Mouse (Mus musculus) CH12.LX (cell line): ENCODE data around the gene Eva1a. TPM values are rescaled to one million over a fixed set of nuclear protein-coding genes. Genes with fewer than 3 reads are reported as not detected.

Experiments used
- DNase-seq: peaks from one replicate; pipeline ENCODE4 v3.0.0-alpha.2; 2013; ENCODE audit errors: extremely low read depth
- H3K27ac ChIP-seq: 2 replicates; pipeline ENCODE4 v1.5.1; 2012; ENCODE audit warnings: low read depth, mild to moderate bottlenecking, control low read depth, moderate library complexity; ENCODE audit not compliant: insufficient read depth
- H3K27me3 ChIP-seq: replicated peaks from 2 replicates; pipeline ENCODE3; 2012; ENCODE audit warnings: inconsistent platforms
- H3K36me3 ChIP-seq, 2 experiments: replicated peaks in 1 of 2; 2 replicates each; pipeline versions ENCODE3 to v1.6.1; 2012; ENCODE audit warnings: inconsistent platforms in 1 of 2, low read length in 1 of 2, mild to moderate bottlenecking in 1 of 2, mixed read lengths in 1 of 2, moderate library complexity in 1 of 2; ENCODE audit not compliant: control insufficient read depth in 1 of 2, insufficient read depth in 1 of 2
- H3K4me1 ChIP-seq, 2 experiments: 2 replicates each; pipeline ENCODE4 v1.6.1; 2012; ENCODE audit warnings: inconsistent platforms in 1 of 2, moderate library complexity in 1 of 2; ENCODE audit not compliant: insufficient read depth in 2 of 2, control insufficient read depth in 1 of 2
- H3K4me2 ChIP-seq: 2 replicates; pipeline ENCODE4 v1.6.1; 2012; ENCODE audit warnings: low read depth, mild to moderate bottlenecking, control low read depth; ENCODE audit not compliant: poor library complexity, insufficient read depth, severe bottlenecking
- H3K4me3 ChIP-seq, 3 experiments: fragments of 150-350 bp in 1 of 3; sonication (generic) in 1 of 3; replicated peaks in 1 of 3; 2 replicates each; pipeline versions ENCODE3 to v1.5.1; 2011 to 2012; ENCODE audit warnings: low read depth in 2 of 3, low read length in 2 of 3, mild to moderate bottlenecking in 2 of 3, moderate library complexity in 2 of 3, control low read depth in 1 of 3, improper control_type of control experiment in 1 of 3, inconsistent platforms in 1 of 3, mixed read lengths in 1 of 3; ENCODE audit not compliant: poor library complexity in 1 of 3
- H3K79me2 ChIP-seq: replicated peaks from 2 replicates; pipeline ENCODE4 v1.6.1; 2012; ENCODE audit warnings: mild to moderate bottlenecking, moderate library complexity; ENCODE audit not compliant: control insufficient read depth, poor library complexity, insufficient read depth, severe bottlenecking; ENCODE audit errors: extremely low read depth
- H3K9ac ChIP-seq: 2 replicates; pipeline ENCODE4 v1.6.1; 2012; ENCODE audit warnings: low read depth, mild to moderate bottlenecking, control low read depth, moderate library complexity; ENCODE audit not compliant: insufficient read depth
- H3K9me3 ChIP-seq: replicated peaks from 2 replicates; pipeline ENCODE3; 2012; ENCODE audit warnings: low read length, inconsistent platforms, mixed read lengths
- BHLHE40 ChIP-seq: IDR thresholded peaks from 2 replicates; pipeline ENCODE4 v1.6.1; 2011; ENCODE audit warnings: mild to moderate bottlenecking, low read depth, low read length, improper control_type of control experiment
- CHD1 ChIP-seq: IDR thresholded peaks from 2 replicates; pipeline ENCODE4 v1.6.1; 2012; ENCODE audit warnings: low read depth, low read length, improper control_type of control experiment, inconsistent platforms
- CHD2 ChIP-seq: IDR thresholded peaks from 2 replicates; pipeline ENCODE4 v1.6.1; 2011; ENCODE audit warnings: low read length, improper control_type of control experiment
- E2F4 ChIP-seq: IDR thresholded peaks from 2 replicates; pipeline ENCODE4 v1.6.1; 2011; ENCODE audit warnings: low read depth, low read length, improper control_type of control experiment; ENCODE audit not compliant: insufficient replicate concordance
- ELF1 ChIP-seq: IDR thresholded peaks from 2 replicates; pipeline ENCODE4 v1.6.1; 2014; ENCODE audit warnings: low read depth, mild to moderate bottlenecking, inconsistent platforms, low read length, improper control_type of control experiment
- ETS1 ChIP-seq: conservative IDR thresholded peaks from 2 replicates; pipeline ENCODE4 v1.6.1; 2012; ENCODE audit warnings: low read depth, mild to moderate bottlenecking, inconsistent platforms, low read length, improper control_type of control experiment, moderate library complexity
- GABPA ChIP-seq: IDR thresholded peaks from 2 replicates; pipeline ENCODE4 v1.6.1; 2012; ENCODE audit warnings: low read depth, low read length, improper control_type of control experiment, inconsistent platforms; ENCODE audit not compliant: insufficient replicate concordance
- IRF4 ChIP-seq: IDR thresholded peaks from 2 replicates; pipeline ENCODE4 v1.6.1; 2014; ENCODE audit warnings: low read depth, mild to moderate bottlenecking, inconsistent platforms, low read length, improper control_type of control experiment
- KAT2A ChIP-seq: IDR thresholded peaks from 2 replicates; pipeline ENCODE4 v1.6.1; 2012; ENCODE audit warnings: low read length, improper control_type of control experiment, inconsistent platforms; ENCODE audit not compliant: insufficient replicate concordance
- MAZ ChIP-seq: IDR thresholded peaks from 2 replicates; pipeline ENCODE4 v1.6.1; 2012; ENCODE audit warnings: low read depth, mild to moderate bottlenecking, inconsistent platforms, low read length, improper control_type of control experiment, moderate library complexity
- MEF2A ChIP-seq: IDR thresholded peaks from 2 replicates; pipeline ENCODE4 v1.6.1; 2014; ENCODE audit warnings: low read depth, mild to moderate bottlenecking, inconsistent platforms, low read length, improper control_type of control experiment, borderline replicate concordance
- NELFE ChIP-seq: IDR thresholded peaks from 2 replicates; pipeline ENCODE4 v1.6.1; 2011; ENCODE audit warnings: low read depth, low read length, improper control_type of control experiment
- NRF1 ChIP-seq: IDR thresholded peaks from 2 replicates; pipeline ENCODE4 v1.6.1; 2014; ENCODE audit warnings: low read depth, mild to moderate bottlenecking, inconsistent platforms, low read length, improper control_type of control experiment, moderate library complexity
- PAX5 ChIP-seq: IDR thresholded peaks from 2 replicates; pipeline ENCODE4 v1.6.1; 2012; ENCODE audit warnings: low read length, inconsistent platforms, mixed read lengths
- TBP ChIP-seq: conservative IDR thresholded peaks from 2 replicates; pipeline ENCODE4 v1.6.1; 2011; ENCODE audit warnings: low read depth, low read length, improper control_type of control experiment
- TCF12 ChIP-seq: IDR thresholded peaks from 2 replicates; pipeline ENCODE4 v1.6.1; 2014; ENCODE audit warnings: low read depth, mild to moderate bottlenecking, inconsistent platforms, low read length, improper control_type of control experiment
- UBTF ChIP-seq: IDR thresholded peaks from 2 replicates; pipeline ENCODE4 v1.6.1; 2012; ENCODE audit warnings: low read depth, mild to moderate bottlenecking, inconsistent platforms, low read length, improper control_type of control experiment, moderate library complexity
- USF2 ChIP-seq: conservative IDR thresholded peaks from 2 replicates; pipeline ENCODE4 v1.6.1; 2011; ENCODE audit warnings: low read depth, low read length, improper control_type of control experiment
- ZKSCAN1 ChIP-seq: IDR thresholded peaks from 2 replicates; pipeline ENCODE4 v1.6.1; 2012; ENCODE audit warnings: low read depth, inconsistent platforms, low read length, improper control_type of control experiment, borderline replicate concordance
- ZNF384 ChIP-seq: IDR thresholded peaks from 2 replicates; pipeline ENCODE4 v1.6.1; 2012; ENCODE audit warnings: low read depth, low read length, improper control_type of control experiment, inconsistent platforms
- dilution Hi-C: fragments of 300-500 bp; cut with MboI; formaldehyde crosslinking; loops from 2 replicates; pipeline ENCODE4 v1.14.3; 2020; ENCODE audit warnings: low sequenced_read_pairs; ENCODE audit not compliant: extremely low pct_unique_long_range_greater_than_20kb, extremely low pct_ligation_motif_present
- in situ Hi-C: fragments of 300-500 bp; cut with MboI; formaldehyde crosslinking; loops from 3 replicates; pipeline ENCODE4 v1.14.3; 2019; ENCODE audit warnings: low sequenced_read_pairs, low pct_ligation_motif_present, low pct_unique_long_range_greater_than_20kb, mixed read lengths
- polyA plus RNA-seq: library from polyadenylated mRNA; unstranded; fragments of >175 nt; gene quantifications from 2 replicates; pipeline ENCODE4 v1.2.1, GENCODE M21; 2012; ENCODE audit warnings: low read depth; ENCODE audit not compliant: insufficient read length
- total RNA-seq, 2 experiments: library from RNA; depleted of rRNA; stranded (reverse); fragments of 300-350 nt in 1 of 2; fragments of >200 nt in 1 of 2; gene quantifications; 2 replicates each; pipeline ENCODE4 v1.2.3; 2012 to 2014

The Eva1a gene
- total and polyA plus RNA-seq, 3 experiments: not detected

GRCm38 (mm10) chr6:82083655-82084054 is 42.8 kb downstream of the Eva1a start:
- no peaks in the 10 kb centered on the region for H3K79me2 ChIP-seq
- TF ChIP-seq CHD1: no peak
- TF ChIP-seq MEF2A: no peak
- no peak for TF ChIP-seq IRF4
- no peak for TF ChIP-seq PAX5
- no peak for TF ChIP-seq NELFE
- TF ChIP-seq NRF1: no peak
- TF ChIP-seq GABPA: no peak
- TF ChIP-seq ZNF384: no peak
- TF ChIP-seq USF2: no peak
- no peak for TF ChIP-seq ZKSCAN1
- TF ChIP-seq ELF1: no peak
- TF ChIP-seq TBP: no peak
- TF ChIP-seq E2F4: no peak
- TF ChIP-seq UBTF: no peak
- TF ChIP-seq TCF12: no peak
- no peak overlapping the region for H3K4me2 ChIP-seq
- in situ Hi-C loops (no loop called here), dilution Hi-C loops (no loop called here)
- no peak overlapping the region for H3K4me3 ChIP-seq
- no peak overlapping the region for H3K27ac ChIP-seq
- H3K9me3 ChIP-seq: peaks cover 51% of the 10 kb centered on the region
- H3K4me1 ChIP-seq: no peaks in the 10 kb centered on the region
- no peaks in the 10 kb centered on the region for H3K36me3 ChIP-seq
- no peak overlapping the region for H3K9ac ChIP-seq
- DNase-seq: no peak
- H3K27me3 ChIP-seq: no peaks in the 10 kb centered on the region

GRCm38 (mm10) chr6:82084235-82084634 is 43.4 kb downstream of the Eva1a start:
- no peak for TF ChIP-seq CHD2
- TF ChIP-seq TCF12: no peak
- TF ChIP-seq NRF1: no peak
- no peak for TF ChIP-seq KAT2A
- TF ChIP-seq MAZ: no peak
- TF ChIP-seq ETS1: no peak
- no peak for TF ChIP-seq BHLHE40
- no peak for DNase-seq
- H3K9ac ChIP-seq: no peak overlapping the region
- in situ Hi-C loops (no loop called here), dilution Hi-C loops (no loop called here)
- H3K4me2 ChIP-seq: no peak overlapping the region
- no peak overlapping the region for H3K4me3 ChIP-seq
- H3K9me3 ChIP-seq: peaks cover 53% of the 10 kb centered on the region
- no peaks in the 10 kb centered on the region for H3K4me1 ChIP-seq
- H3K27me3 ChIP-seq: no peaks in the 10 kb centered on the region
- no peaks in the 10 kb centered on the region for H3K79me2 ChIP-seq
- no peaks in the 10 kb centered on the region for H3K36me3 ChIP-seq
- no peak overlapping the region for H3K27ac ChIP-seq
